Mouse (Mus musculus) ZHBTc4 (cell line): ENCODE results near the gene Tkt.

Experiments used
- DNase-seq: peaks from one replicate; pipeline ENCODE4 v3.0.0-alpha.2; 2011; ENCODE audit warnings: low read depth, low spot score

Gene Tkt

DNA sequence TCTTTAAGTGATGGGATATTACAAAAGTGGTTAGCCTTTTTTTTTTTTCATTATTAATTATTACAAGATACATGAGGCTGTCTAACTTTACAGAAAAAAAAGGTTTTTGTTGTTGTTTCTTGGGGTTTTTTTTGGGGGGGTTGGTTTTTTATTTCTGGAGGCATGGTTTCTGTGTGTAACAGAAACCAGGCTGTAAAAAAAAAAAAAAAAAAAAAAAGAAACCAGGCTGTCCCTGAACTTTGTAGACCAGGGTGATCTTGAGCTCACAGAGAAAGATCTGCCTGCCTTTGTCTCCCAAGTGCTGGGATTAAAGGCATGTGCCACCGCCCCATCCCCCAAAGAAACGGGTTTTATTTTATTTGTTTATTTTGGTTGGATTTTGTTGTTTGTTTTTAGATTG lies 3.8 kb downstream of the Tkt start:
- DNase-seq: no peak

GRCm38 (mm10) chr14:30553185-30553584 lies 5.0 kb downstream of the Tkt start:
- DNase-seq: no peak

DNA sequence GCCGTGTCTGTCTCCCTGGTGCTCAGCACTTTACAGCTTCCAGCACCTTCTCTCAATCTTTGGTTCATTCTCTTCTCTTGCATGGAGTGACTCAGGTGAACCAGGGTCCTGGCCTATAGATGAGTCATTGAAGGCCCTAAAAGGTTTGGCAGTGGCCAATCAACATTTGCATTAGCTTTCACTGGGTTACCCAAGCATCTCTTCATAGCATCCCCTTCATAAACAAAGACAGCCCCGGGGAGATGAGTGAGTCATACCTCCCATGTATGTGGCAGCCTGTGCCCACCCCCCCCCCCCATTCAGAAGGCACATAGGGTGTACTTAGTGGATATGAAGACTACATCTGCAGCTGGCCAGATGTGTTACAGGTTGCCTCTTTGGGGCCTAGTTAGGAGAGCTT lies 8.5 kb downstream of the Tkt start:
- DNase-seq: no peak

DNA sequence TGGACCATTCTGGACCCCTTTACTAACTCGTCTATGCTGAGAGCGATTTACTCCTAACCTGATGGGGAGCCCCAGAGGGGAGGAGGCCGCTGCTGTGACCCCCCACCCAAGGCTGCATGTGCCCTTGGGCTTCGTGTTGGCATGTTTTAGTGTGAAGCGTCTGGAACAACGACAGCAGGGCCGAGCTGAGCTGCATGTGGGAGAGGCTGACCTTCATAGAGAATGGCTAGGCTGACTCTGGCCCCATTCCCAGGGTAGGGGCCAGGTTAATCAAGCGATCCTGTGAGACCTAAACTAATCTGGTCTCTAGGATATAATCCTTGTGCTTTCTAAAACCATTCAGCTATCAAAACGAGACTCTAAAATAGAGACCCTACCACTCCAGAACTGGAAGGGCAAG lies 9.6 kb downstream of the Tkt start:
- DNase-seq: no peak

DNA sequence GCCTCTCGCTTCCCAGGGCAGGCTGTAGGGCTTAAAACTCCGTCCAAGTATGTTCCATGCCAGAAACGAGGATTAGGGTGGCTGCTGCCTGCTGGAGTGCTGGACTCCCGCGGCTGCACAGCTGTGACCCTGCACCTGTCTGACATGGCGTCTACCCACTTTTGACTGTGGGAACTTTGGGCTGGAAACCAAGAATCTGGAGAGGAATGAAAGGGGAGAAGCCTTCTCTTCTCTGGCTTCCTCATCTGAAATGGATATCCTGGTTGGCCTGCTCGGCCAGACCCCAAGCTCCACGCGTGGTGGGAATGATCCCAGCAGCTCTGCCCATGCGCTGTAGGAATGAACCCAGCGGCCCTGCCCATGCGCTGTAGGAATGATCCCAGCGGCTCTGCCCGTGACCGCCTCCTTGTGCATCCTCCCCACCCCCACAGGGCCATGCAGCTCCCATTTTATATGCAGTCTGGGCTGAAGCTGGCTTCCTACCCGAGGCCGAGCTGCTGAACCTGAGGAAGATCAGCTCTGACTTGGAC lies 11.2 kb downstream of the Tkt start:
- DNase-seq: peak; percentile 78

GRCm38 (mm10) chr14:30560803-30561389 lies 12.7 kb downstream of the Tkt start:
- DNase-seq: peak; percentile 44

GRCm38 (mm10) chr14:30561470-30562187 lies 13.5 kb downstream of the Tkt start:
- no peak for DNase-seq

GRCm38 (mm10) chr14:30562343-30562742 lies 14.2 kb downstream of the Tkt start:
- no peak for DNase-seq

DNA sequence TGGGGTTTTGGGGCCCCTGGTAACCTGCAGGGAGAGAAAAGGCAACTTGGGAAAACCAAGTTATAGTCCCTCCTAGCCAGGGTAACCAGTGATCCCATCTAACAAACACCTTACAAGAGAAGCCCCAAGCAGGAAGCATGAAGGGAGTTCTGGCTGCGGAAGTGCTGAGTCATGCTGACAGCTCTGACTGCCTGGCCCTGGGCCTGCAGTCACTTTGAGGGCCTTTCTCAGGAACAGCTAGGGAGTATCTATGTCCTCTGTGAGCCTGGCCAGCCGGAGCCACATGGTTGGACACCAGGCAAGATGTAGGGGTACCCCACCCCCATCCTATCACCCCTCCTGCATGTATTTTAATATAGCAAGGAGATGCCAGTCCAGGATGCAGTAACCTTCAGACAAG lies 16.3 kb downstream of the Tkt start:
- DNase-seq: peak; percentile 78

DNA sequence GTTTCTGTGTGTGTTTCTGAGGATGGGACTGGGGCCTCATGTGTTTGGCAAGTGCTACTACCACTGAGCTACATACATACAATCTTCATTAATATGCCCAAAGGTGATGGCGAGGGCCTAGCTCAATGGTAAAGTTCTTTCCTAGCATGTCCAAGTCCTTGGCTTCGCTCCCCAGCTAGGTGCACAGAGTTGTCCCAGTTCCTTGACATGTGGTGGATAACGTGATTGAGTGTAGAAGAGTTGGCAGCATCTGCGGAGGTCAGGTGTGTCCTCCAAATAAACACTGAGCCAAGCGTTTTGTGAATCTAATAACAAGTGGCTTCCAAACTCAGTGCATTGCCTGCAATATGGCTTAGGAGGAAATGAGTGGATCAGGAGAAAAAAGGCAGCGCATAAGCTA lies 18.2 kb downstream of the Tkt start:
- no peak for DNase-seq

- DNase-seq: peak; percentile 63
Observed at GRCm38 (mm10) chr14:30568016-30568415, 19.9 kb downstream of the Tkt start.

DNA sequence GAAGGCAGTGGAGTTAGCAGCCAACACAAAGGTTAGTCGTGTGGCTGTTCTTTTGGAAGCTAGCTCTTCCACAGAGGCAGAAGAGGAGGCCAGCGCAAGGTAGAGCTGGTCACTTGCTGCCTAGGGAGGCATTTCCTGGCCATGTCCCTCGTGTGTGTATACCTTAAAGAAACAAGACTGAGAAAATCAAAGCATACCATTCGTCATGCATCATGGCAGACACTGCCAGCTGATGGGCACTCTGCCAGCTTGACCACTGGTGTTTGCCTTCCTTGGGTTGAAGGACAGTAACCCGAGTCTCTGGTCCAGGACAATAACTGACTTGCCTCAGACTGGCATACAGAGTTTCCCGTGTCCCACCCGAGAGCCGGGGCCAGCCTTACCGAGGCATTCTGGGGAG lies 22.1 kb downstream of the Tkt start:
- no peak for DNase-seq

GRCm38 (mm10) chr14:30572253-30572652 lies 24.1 kb downstream of the Tkt start:
- DNase-seq: no peak

GRCm38 (mm10) chr14:30573235-30573634 lies 25.1 kb downstream of the Tkt start:
- DNase-seq: no peak

GRCm38 (mm10) chr14:30573983-30574584 lies 25.9 kb downstream of the Tkt start:
- DNase-seq: peak; percentile 86

DNA sequence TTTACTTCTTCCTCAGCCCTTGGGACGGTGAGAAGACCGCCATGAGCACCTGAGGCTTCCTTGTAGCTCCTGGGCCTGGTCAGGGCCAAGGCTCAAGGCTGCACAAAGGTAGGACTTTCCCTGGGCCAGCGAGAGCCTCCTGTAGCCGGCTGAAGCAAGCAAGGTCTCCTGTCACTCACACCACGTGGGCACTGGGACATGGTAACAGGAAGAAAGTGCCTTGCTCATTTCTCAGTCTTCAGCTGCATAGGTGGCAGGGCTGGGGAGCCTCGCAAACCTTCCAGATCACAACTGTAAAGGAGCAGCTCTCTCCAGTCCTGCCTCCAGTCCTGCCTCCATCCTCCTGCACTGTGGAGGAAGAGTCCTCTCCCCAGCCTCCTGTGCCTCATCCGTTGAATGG lies 27.6 kb downstream of the Tkt start:
- DNase-seq: no peak

GRCm38 (mm10) chr14:30576260-30576659 lies 28.1 kb downstream of the Tkt start:
- no peak for DNase-seq

DNA sequence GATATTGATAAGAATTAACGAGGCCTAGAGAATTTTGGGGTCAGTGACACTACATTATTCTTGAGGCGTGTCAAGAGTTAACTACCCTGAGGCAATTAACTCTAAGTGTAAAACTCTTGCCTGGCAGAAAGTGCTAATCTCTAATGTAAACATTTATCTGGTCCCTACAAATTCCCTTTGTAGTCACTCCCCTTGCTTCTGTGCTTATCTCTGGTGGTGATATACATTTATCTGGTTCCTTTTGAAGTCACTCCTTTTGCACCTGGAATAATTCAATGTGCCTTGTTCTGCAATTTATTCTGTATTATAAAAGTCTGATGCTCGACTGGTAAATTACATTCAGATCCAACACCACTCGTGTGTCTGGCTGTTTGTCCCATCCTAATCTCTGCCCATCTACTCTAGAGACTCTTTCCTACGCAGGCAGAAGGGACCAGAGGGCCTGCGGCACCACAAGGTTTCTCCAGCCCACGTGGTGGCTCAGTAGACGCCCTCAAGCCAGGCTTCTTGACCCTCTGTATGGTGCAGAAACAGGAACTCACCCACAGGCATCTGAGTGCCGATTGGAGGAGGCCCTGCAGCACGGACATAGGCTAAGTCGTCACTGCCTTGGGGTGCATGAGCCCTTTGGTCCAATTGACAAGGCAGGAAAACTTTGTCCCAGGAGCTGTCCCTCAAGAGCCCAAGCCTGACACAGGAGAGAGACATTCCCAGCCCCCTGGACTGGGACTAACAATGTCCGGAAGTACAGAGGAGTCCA lies 29.3 kb downstream of the Tkt start:
- peak; percentile 59 for DNase-seq

DNA sequence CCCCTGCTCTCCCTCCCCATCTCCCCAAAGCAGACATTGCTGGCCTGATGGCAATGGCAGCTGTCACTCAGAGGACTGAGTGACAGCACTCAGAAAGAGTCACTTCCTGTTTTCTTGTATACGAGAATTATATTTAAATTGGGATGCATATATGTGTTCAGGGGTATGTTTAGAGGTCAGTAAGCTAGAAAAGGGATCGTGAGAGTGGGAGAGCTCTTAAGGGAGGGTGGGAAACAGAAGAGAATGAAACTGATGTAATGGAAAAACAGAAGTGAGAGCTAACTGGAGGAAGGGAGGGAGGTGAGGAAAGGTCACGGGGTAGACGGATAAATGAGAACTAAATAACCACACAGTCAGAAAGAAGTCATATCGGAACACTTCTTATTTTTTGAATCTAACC lies 31.0 kb downstream of the Tkt start:
- DNase-seq: no peak

GRCm38 (mm10) chr14:30579882-30580281 lies 31.7 kb downstream of the Tkt start:
- peak; percentile 51 for DNase-seq

DNA sequence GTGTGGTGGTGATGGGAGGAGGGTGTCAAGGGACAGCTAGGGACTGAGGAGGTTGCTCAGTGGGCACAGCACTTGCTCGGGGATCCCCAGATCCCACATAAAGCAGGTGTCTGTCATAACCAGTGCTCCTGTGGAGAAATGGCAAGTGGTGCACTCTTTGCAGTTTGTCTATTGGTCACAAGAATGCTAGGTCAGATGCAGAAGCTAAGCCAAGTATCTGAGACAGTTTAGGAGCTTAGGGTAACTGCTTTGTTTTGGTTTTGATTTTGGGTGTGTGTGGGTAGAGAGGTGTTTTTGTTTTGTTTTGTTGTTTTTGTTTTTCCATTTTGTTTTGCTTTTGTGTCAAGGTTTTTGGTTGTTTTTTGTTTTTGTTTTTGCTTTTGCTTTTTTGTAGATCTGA lies 33.1 kb downstream of the Tkt start:
- no peak for DNase-seq

GRCm38 (mm10) chr14:30584077-30584476 lies 35.9 kb downstream of the Tkt start:
- no peak for DNase-seq
